Mouse (Mus musculus): Measurements from ENCODE around the gene Gnb3. TPM values are rescaled to one million over a fixed set of nuclear protein-coding genes. Genes with fewer than 3 reads are reported as not detected.
"Not testable (repeated sequence)": the region's sequence is repeated elsewhere in the genome, so short reads cannot be mapped to it uniquely, and the experiment has no call there.

Gene Gnb3
- total RNA-seq, 1 experiment from 2014 or later = 0.70 TPM

DNA sequence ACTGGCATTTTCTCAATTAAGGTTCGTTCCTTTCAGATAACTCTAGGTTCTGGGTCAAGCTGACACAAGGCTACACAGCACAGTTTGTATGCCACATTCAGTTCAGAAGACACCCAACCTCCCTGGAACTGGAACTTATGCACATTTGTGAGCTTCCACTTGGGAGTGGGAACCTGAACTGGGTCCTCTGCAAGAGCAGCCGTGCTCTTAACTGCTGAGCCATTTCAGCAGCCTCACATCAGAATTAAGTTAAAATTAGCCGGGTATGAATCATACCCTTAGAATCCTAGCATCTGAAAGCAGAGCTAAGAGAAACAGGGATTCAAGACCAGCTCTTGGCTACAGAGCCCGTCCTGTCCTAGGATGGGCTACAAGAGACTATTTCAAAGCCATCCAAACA, 32.7 kb downstream of the Gnb3 start:
- no peak for ATAC-seq (ENCODE audit: extremely low read depth, insufficient number of reproducible peaks, low FRiP score, poor library complexity, severe bottlenecking)

DNA sequence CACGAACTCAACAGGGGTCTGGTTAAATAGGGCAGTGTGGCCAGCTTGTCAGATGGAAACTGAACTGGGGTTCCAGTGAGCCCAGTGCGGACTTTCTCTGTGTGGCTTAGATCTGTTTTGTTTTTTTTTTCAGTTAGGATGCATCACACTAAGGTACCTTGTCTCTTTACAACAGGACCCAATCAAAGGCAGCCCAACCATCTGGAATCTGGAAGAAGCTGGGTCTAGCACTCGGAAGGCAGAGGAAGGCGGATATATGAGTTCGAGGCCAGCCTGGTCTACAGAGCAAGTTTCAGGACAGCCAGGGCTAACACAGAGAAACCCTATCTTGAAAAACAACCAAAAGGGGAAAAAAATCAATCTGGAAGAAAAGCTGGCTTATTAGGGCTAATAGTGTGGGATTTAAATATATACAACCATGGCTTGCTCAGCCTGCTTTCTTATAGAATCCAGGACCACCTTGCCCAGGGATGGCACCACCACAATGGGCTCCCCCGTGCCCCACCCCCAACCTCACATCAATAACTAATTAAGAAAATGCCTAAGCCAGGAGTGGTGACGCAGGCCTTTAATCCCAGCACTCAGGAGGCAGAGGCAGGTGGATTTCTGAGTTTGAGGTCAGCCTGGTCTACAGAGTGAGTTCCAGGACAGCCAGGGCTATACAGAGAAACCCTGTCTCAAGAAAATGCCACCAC, 33.5 kb downstream of the Gnb3 start:
- no peak for ATAC-seq (ENCODE audit: extremely low read depth, insufficient number of reproducible peaks, low FRiP score, poor library complexity, severe bottlenecking)

DNA sequence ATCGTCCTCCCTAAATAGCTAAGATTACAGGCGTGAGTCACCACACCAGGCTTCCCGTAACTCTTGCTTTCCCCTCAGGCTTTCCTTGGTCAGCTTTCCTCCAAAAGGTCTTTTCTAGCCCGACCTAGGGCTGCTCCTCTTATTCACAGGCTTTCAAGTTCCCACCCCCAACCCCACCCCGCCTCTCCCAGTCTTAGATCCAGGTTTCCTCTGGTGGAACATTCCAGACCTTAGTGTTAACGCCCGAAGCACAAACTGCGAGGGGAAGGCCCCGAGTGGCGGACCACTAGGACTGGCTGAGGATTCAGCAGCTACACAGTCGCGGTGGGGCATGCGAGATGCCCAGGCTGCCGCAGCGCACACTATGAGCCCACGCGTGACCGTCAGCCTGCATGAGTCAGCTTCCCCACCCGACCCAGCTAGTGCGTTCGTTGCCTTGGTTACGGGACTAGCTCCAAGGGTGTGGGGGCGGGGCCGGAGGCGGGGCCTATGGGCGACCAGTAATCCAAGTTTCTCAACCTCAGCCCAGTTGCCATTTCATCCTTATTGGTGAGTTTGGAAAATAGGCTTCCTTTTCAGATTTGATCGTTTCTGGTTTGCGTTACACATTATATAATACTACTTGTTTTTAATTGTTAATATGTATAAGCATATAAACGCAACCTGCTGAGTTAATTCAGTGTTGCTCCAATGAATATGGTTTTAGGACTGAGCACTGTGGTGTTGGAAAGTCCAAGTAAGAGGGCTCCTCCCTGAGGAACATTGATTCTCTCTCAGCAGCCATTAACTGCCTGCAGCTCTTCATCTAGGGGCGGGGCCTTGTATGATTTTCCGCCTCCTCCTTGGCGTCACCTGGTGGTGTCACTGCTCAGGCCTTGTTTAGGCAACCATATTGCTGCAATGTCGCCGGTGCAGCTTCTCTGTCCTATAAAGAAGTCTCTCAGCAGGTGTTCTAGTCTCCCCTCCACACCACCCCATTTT, 34.4 kb downstream of the Gnb3 start:
- ATAC-seq (ENCODE audit: extremely low read depth, insufficient number of reproducible peaks, low FRiP score, poor library complexity, severe bottlenecking) = peak; percentile 91

DNA sequence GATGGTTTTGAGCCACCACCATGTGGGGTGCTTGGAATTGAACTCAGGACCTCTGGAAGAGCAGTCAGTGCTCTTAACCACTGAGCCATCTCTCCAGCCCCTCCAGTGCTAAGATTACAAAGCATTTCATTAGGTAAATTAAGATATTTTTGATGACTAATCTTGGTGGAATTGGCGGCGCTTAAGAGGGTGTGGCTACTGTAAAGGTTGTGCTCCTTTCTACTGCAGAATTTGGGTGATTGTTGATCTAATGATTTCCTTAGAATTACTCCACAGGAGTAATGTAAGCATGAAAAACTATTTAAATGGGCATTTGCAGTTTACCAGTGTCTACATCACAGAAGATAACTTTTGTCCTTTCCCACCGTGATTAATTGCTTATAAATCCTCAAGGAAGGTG, 35.7 kb downstream of the Gnb3 start:
- ATAC-seq (ENCODE audit: extremely low read depth, insufficient number of reproducible peaks, low FRiP score, poor library complexity, severe bottlenecking) = no peak

DNA sequence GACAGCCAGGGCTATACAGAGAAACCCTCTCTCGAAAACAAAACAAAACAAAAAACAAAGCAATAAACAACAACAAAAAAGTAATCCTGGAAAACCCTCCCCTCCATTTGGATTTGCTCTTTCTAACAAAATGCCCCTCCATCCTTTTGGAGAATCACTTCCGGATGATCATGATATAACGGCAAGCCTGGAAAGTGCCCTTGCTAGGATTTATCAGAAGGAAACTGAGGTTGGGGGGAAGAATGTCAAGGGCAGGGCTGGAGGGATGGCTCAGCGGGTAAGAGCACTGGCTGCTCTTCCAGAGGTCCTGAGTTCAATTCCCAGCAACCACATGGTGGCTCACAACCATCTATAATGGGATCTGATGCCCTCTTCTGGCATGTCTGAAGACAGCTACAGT, 36.4 kb downstream of the Gnb3 start:
- not testable (repeated sequence) for ATAC-seq (ENCODE audit: extremely low read depth, insufficient number of reproducible peaks, low FRiP score, poor library complexity, severe bottlenecking)

DNA sequence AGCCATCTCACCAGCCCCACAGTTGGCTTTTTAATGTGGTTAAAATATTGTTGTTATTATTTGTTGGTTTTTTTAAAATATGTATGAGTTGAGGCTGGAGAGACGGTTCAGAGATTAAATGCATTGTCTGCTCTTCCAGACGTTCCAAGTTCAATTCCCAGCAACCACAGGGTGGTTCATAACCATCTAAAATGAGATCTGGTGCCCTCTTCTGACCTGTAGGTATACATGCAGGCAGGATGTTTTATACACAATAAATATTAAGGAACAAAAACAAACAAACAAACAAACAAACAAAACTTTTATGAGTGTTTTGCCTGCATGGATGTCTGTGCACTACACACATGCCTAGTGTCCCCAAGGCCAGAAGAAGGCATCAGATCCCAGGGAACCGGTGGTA, 37.0 kb downstream of the Gnb3 start:
- no peak for ATAC-seq (ENCODE audit: extremely low read depth, insufficient number of reproducible peaks, low FRiP score, poor library complexity, severe bottlenecking)

DNA sequence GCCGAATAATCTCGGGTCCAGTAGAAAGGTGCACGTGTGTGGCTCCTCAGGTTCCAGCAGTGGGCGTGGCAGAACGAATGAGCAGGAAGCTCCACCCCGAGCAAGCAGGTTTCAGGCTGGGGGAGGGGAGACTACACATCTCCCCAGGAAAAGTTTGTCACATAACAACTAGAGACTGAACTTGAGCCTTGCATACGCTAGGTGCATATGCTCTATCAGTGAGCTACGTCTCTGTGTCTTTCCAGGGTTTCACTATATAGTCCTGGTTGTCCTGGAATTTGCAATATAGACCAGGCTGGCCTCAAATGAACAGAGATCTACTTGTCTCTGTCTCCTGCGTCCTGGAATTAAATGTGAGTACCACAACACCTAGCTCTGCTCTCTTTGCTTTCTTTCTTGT, 37.7 kb downstream of the Gnb3 start:
- not testable (repeated sequence) for ATAC-seq (ENCODE audit: extremely low read depth, insufficient number of reproducible peaks, low FRiP score, poor library complexity, severe bottlenecking)

DNA sequence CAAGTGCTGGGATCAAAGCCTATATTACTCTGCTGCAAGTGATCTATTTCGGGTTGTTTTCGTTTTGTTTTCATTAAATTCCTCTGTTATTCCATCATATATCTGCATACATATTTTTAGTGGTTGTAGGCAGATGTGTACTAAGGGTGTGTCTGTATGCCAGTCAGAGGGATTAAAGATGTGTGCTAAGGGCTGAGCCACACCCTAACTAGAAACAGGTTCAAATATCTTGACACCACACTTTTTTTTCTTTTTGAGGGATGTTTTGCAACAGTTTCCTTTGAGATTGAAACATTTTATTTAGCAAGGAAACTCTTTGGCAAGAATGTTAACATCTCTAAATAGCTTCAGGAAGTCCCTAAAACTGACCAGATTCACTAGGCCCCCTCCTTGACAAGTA, 43.9 kb downstream of the Gnb3 start:
- ATAC-seq (ENCODE audit: extremely low read depth, insufficient number of reproducible peaks, low FRiP score, poor library complexity, severe bottlenecking) = no peak

DNA sequence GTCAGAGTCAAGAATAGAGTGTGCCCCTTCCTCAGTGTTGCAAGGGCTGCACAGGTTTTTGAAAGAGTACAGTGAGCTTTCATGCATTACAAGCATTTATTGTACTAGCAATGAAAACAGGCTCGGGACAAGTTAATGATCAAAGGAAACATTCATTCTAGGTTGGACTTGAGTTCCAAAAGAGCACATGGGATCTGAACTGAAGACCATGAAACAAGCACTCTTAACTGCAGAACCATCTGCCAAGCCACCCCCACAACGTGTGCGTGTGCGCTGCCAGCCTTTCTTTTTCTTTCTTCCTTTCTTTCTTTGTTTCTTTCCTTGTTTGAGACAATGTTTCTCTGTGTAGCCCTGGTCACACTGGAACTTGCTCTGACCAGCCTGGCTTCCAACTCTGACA, 44.3 kb downstream of the Gnb3 start:
- ATAC-seq (ENCODE audit: extremely low read depth, insufficient number of reproducible peaks, low FRiP score, poor library complexity, severe bottlenecking) = no peak

DNA sequence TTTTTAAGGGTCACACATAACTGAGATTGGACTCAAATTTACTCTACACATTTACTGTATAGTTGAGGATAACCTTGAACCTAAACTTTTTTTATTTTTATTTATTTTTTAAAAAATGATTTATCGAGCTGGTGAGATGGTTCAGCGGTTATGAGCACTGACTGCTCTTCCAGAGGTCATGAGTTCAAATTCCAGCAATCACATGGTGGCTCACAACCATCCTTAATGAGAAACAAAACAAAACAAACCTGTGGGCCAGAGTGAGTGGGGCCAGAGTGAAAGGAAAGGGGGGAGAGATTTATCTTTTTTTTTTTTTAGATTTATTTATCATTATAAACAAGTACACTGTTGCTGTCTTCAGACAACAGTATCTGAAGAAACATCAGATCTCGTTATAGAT, 48.2 kb downstream of the Gnb3 start:
- no peak for ATAC-seq (ENCODE audit: extremely low read depth, insufficient number of reproducible peaks, low FRiP score, poor library complexity, severe bottlenecking)

DNA sequence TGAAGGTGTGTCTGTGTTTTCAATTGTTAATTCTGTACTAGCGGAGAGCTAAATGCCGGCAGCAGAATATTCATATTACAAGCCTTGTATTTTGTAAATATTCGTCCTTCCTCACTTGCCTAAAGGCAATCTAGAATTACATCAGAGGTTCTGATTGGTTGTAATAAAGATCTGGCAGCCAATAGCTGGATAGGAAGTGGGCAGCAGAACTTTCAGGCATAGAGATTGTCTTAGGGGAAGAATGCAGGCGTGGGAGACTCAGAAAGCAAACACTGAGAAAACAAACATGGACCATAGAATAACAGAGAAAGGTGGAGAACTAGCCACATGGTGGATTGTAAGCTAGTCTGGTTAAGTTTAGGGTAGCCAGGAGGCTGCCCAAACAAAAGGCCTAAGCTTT, 50.0 kb downstream of the Gnb3 start:
- no peak for ATAC-seq (ENCODE audit: extremely low read depth, insufficient number of reproducible peaks, low FRiP score, poor library complexity, severe bottlenecking)

DNA sequence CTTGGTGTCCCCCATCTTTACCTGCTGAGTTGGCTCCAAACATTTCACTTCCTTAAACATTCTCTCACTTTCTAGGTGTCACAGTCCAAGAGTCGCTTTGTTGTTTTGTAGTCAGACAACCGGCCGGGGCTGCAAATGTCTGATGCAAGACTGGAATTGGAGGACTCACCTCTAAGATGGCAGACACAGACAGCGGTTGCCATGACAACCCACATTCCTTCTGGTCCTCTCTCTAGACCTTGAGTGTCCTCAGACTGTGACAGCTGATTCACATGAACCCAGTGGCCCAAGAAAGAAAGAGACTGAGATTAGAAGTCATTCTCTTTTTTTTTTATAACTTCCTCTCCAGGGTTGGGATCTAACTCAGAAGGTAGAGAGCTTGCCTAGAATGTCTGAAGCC, 50.6 kb downstream of the Gnb3 start:
- no peak for ATAC-seq (ENCODE audit: extremely low read depth, insufficient number of reproducible peaks, low FRiP score, poor library complexity, severe bottlenecking)

DNA sequence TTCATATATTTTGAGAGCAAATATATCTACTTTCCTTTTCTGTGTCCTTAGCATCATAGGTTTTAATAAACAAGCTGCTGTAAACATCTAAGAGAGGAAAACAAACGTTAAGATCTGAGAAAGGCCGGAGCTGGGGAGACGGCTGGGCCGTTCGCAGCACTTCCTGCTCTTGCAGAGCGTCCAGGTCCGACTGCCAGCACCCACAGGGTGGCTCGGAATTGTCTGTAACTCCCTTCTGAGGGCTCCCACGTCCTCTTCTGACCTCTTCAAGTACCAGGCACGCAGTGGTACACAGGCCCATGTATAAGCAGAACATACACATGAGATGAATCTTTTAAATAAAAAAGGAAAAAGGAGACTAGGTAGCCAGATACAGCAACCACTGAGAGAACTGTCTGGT, 52.4 kb downstream of the Gnb3 start:
- ATAC-seq (ENCODE audit: extremely low read depth, insufficient number of reproducible peaks, low FRiP score, poor library complexity, severe bottlenecking) = no peak

DNA sequence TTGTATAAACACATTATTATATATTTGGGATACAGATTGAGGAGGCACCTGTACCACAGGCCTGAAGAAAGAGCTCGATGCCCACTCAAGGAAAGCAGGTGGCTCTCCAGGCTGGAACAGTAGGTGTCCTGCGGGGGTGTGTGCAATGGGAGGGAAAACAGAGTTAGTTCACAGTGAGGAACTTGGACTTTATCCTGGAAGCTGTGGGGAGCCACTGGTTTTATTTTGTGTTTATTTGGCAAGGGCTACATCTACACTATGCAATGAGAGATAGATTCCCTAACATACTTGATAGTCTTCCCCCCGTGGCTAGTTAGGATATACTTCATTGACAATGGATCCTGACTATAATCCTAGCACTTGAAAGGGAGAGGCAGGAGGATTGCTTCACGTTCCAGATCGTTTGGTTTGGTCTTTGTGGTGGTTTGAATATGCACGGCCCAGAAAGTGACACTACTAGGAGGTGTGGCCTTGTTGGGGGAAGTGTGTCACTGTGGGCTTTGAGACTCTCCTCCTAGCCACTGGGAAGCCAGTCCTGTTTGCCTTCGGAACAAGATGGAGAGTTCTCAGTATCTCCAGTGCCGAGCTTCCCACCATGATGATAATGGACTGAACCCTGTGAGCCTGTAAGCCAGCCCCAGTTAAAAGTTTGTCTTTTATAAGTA, 53.2 kb downstream of the Gnb3 start:
- no peak for ATAC-seq (ENCODE audit: extremely low read depth, insufficient number of reproducible peaks, low FRiP score, poor library complexity, severe bottlenecking)

Other genes with a start within 250 kb of the Gnb3 start
- gene C1s2, start 204.2 kb downstream of the Gnb3 start, total RNA-seq (2017) = not detected in 2 replicates
- 21.4 and 26.5 TPM in 2 replicates for gene Lpcat3, start 177.2 kb downstream of the Gnb3 start, total RNA-seq (2017)
- gene Emg1, start 128.1 kb downstream of the Gnb3 start, total RNA-seq (2017) = 89.3 and 107 TPM in 2 replicates
- gene Phb2, start 127.9 kb downstream of the Gnb3 start, total RNA-seq (2017) = 110 and 117 TPM in 2 replicates
- 1,943 and 2,202 TPM in 2 replicates for gene Ptpn6, start 101.6 kb downstream of the Gnb3 start, total RNA-seq (2017)
- gene Grcc10, start 98.9 kb downstream of the Gnb3 start, total RNA-seq (2017) = 161 and 171 TPM in 2 replicates
- 0.74 TPM in 1 of 2 replicates, not detected in the other for gene Gm45234, start 84.3 kb downstream of the Gnb3 start, total RNA-seq (2017)
- 6.5 and 11.6 TPM in 2 replicates for gene Atn1, start 83.8 kb downstream of the Gnb3 start, total RNA-seq (2017)
- gene Eno2, start 70.6 kb downstream of the Gnb3 start, total RNA-seq (2017) = not detected in 2 replicates
- 6.8 and 7.9 TPM in 2 replicates for gene Lrrc23, start 60.5 kb downstream of the Gnb3 start, total RNA-seq (2017)
- gene Spsb2, start 31.6 kb downstream of the Gnb3 start, total RNA-seq (2017) = 10.5 and 10.9 TPM in 2 replicates
- gene Tpi1, start 26.0 kb downstream of the Gnb3 start, total RNA-seq (2017) = 43.0 and 64.8 TPM in 2 replicates
- 35.1 and 50.1 TPM in 2 replicates for gene Usp5, start 10.8 kb downstream of the Gnb3 start, total RNA-seq (2017)
- gene Cdca3, start 10.7 kb downstream of the Gnb3 start, total RNA-seq (2017) = 1.4 and 3.0 TPM in 2 replicates
- not detected in 2 replicates for gene P3h3, start 17.5 kb upstream of the Gnb3 start, total RNA-seq (2017)
- gene Gpr162, start 23.7 kb upstream of the Gnb3 start, total RNA-seq (2017) = not detected in 2 replicates
- gene Cd4, start 47.9 kb upstream of the Gnb3 start, total RNA-seq (2017) = 6.8 and 7.1 TPM in 2 replicates
- gene Lag3, start 71.4 kb upstream of the Gnb3 start, total RNA-seq (2017) = 0.25 and 0.70 TPM in 2 replicates
- 94.0 and 109 TPM in 2 replicates for gene Ptms, start 79.8 kb upstream of the Gnb3 start, total RNA-seq (2017)
- gene Mlf2, start 91.1 kb upstream of the Gnb3 start, total RNA-seq (2017) = 56.3 and 57.7 TPM in 2 replicates
- gene Cops7a, start 125.3 kb upstream of the Gnb3 start, total RNA-seq (2017) = 19.1 and 23.7 TPM in 2 replicates
- not detected in 2 replicates for gene Pianp, start 156.4 kb upstream of the Gnb3 start, total RNA-seq (2017)
- 45.1 and 58.1 TPM in 2 replicates for gene Zfp384, start 168.9 kb upstream of the Gnb3 start, total RNA-seq (2017)
- 136 and 143 TPM in 2 replicates for gene Ing4, start 199.5 kb upstream of the Gnb3 start, total RNA-seq (2017)
- 26.8 and 32.7 TPM in 2 replicates for gene Acrbp, start 209.4 kb upstream of the Gnb3 start, total RNA-seq (2017)
- gene Lpar5, start 227.6 kb upstream of the Gnb3 start, total RNA-seq (2017) = 1.6 and 3.1 TPM in 2 replicates

All from neutrophil, adult 5-6 weeks (primary cell).